Mouse (Mus musculus): Measurements from ENCODE around the gene Rnf4.

The Rnf4 gene

DNA sequence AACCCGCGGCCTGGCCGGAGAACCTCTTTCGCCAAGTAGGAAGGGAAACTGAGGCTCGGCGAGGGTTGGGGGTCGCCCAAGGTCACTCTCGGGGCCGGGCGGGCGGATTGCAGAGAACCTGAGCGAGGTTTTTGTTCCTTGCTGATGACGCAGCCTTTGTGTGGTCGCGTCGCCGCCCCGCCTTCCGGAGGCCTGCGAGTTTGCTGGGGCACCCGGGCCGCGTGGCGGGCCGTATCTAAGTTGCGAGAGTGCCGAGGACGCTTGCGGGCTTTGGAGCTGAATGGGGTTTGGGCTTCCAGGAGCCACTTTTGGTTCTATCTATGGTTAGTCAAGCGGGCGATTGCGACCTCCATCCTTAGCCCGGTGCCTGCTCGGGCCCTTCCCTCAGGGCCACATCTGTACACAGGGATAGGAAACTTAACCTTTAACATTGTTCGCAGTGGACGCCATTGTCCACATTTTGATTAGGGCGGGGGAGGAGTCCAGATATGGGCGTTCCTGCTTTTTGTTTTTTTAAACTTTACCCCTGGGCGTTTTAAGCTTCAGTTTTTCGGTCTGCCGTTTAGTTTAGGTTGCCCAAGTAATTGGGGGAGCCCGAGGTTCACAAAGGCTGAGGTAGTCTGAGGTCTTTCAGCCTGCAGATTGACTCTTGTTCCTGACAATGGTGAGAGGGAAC lies 824 bp downstream of the Rnf4 start:
- DNase-seq (ENCODE audit: low spot score in 2 of 2), result peak; percentile 73 to 85

DNA sequence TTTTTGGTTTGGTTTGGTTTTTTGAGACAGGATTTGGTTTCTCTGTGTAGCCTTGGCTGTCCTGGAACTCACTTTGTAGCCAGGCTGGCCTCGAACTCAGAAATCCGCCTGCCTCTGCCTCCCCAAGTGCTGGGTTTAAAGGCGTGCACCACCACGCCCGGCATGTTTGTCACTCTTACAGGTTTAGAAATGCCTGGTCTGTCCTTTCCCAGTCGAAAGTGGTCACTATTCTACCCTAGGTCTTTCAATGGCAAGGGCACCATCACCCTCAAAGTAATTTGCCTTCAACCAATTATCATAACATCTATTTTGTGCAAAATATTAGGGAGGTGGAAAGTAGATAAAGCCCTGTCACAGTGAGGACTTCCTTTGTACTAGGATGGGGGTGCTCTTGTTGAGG lies 4.2 kb downstream of the Rnf4 start:
- no peak for DNase-seq (ENCODE audit: low spot score in 2 of 2)

DNA sequence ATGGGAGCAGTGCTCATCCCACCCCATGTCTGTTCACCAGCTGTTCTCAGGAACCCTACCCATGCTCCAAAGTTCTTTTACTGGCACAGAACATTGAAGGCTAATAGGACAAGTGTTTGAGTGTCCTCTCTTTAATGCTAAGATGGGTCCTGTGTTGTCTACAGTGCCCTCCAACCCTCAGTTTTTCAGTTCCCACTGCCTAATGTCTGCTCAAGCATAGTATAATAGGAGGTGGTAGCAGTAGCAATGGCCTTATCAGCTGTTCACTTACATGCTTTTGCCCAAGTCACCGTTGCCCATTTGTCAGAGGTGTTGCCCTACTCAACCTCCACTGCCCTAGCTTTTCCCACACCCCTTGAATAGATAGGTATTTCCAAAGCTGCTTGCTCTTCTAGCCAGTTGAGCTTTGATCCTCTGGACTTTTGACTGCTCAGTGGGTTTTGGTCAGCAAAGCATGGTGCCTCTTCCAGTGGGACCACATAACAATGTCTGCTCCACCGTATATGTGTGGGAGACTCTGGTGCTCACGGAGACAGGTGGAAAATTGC lies 16.1 kb downstream of the Rnf4 start:
- DNase-seq (ENCODE audit: low spot score in 2 of 2), result no peak

DNA sequence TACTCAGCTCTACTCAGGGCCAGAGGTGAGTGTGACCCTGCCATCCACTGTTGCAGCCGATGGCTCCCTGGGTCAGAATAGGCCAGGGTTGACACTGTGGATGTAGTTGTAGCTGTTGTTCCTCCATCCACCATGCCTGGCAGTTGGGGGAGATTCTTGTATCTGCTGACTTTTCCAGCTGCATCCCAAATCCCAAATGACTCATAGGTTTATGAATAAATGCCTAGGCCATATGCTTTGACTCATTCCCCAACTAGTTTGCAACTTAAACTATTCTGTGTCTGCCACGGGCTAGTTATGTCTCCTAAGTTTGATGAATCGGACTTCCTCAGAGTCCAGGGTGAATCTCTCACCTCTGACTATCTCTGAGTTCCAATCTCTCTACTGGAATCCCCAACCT lies 24.2 kb downstream of the Rnf4 start:
- DNase-seq (ENCODE audit: low spot score in 2 of 2), result no peak

GRCm38 (mm10) chr5:34363115-34363514 lies 27.0 kb downstream of the Rnf4 start:
- DNase-seq (ENCODE audit: low spot score in 2 of 2), result no peak

DNA sequence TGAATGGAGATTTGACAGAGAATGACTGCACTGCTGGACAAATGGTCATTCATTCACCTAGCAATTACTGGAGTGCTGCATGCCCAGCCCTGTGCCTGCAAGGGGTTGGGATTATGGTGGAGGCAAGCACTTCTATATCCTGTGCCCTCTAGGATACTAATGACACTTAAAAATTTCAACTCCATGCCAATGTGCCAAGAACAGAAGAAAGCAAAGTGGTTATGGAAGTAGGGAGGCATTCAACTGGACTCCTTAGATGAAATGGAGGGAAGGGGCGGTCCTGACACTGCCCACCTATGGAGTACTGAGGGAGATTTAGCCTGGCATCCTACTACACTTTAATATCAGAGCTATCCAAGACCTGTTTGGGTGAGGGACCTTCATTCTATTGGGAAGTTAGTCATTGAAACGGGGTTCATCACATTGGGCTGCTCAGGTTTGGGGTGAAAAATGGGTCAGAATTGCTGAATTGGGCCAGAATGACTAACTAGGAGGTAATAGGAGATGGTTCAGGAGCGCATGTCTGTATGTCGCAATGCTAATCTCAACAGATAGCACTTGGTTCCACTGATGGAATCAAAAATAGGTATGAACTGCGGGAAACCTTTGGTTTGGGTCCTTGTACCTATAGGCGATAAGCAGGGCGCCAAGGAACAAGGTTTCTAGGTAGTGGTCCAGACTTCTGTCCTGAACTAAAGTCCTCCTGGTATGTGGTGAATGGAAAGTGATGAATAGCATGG lies 32.6 kb downstream of the Rnf4 start:
- no peak for DNase-seq (ENCODE audit: low spot score in 2 of 2)

DNA sequence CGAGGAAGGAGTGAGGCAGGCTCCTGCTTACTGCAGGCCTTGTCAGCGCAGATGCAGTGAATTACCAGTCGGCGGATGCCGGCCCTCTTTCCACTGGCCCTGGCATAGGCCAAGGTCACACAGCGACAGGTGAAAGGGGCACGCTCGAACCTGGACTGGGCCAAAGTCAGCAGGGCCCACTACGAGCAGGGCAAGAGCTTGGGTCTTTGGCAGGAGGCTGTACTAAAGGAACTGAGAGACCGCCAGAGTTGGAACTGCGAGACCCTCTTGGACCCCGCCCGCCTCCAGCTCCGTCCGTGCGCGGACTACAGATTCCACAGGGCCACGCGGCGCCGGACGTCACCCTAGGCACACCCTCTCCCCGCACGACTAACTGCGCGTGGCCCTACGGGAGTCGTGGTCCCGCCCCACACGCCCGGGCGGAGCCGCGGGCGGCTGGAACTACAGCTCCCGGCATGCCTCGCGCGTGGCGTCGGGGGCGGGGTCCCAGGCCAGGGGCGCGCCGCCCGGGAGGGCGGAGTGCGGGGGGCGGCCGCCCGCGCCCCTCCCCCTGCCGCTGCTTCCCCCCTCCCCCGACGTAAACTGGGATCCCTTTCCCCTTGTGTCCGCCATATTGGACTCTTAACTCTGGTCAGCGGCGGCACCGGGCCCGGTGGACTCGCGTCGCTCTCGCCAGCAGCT lies 33.4 kb downstream of the Rnf4 start, which contains the start of gene Fam193a:
Fam193a (plus strand) TSS at position 593 of the 681 bp plus-strand sequence.
- peak; percentile 97 to 98 for DNase-seq (ENCODE audit: low spot score in 2 of 2)

DNA sequence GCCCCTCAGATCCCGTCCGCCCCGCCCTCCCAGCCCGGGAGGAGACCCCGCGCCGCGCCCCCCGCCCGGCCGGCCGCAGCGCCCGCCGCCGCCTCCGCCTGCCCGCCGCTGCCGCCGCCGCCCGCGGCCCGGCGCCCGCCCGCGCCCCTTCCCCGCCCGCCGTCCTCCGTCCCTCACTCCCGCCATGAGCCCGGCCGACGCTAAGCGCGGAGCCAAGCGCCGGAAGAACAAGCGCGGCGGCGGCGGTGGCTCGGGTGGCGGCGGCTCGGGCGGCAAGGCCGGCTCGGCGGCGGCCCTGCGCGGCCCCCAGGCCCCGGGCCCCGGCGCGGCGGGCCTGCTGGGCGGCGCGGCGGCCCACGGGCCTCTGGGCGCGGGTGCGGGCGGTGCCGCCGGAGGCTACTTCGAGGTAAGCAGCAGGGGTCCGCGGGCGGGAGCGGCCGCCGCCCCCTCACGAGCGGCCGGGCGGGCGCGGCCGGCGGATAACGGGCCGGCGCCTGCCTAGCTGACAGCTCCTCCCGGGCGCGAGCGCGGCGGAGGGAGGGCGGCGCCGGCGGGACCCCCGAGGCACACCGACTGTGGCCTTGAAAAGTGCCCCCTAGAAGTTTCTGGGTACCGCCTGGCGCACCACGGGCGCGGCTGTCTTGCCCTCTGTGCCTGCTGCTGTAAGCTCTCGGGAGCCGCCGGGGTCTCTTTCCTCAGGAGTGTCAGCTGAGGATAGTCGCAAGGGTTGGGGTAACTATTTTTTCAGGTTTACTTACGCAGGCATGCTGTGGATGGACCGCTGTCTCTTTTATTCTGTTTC lies 34.1 kb downstream of the Rnf4 start:
- DNase-seq (ENCODE audit: low spot score in 2 of 2), result peak; percentile 39 to 78

DNA sequence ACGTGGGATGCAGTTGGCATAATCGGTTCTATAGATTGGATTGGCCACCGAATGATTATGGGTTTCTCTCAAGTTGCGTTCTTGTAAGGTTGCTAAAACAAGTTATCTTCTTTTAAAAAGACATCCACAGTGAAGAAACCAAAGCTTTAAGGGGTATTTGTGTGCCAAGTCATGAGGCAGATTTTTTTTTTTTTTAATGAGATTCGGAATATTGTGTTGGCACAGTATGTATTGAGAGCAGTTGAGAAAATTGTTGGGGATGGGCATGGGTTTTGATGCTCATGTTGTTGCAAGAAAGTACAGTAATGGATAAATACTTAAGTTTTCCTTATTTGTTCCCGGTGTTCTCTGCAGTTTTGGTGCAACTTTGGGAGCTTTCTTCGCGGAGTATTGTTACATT lies 34.8 kb downstream of the Rnf4 start:
- DNase-seq (ENCODE audit: low spot score in 2 of 2), result no peak

DNA sequence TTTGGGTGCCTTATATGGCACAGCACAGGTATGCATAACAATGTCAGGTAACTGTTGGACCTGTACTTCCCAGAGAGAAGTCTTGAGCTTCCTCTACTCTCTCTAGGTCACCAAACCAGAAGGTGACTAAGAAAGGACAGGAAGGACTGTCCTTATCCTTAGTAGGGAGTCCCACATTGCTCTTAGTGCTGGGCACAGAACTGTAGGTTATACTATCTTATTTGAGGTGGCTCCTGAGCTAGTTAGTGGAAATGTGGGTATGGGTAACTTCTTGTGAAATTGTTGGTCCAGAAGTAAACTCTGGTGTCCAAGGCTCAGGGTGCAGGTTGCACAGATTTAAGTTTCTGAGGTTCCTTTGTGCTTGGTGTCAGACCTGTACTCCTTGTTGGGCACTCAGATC lies 36.1 kb downstream of the Rnf4 start:
- DNase-seq (ENCODE audit: low spot score in 2 of 2), result no peak

- DNase-seq (ENCODE audit: low spot score in 2 of 2), result no peak
These were observed 36.5 kb downstream of the Rnf4 start for GRCm38 (mm10) chr5:34372541-34372940.

GRCm38 (mm10) chr5:34378787-34379186 lies 42.7 kb downstream of the Rnf4 start:
- DNase-seq (ENCODE audit: low spot score in 2 of 2), result no peak

GRCm38 (mm10) chr5:34381700-34382099 lies 45.6 kb downstream of the Rnf4 start:
- DNase-seq (ENCODE audit: low spot score in 2 of 2), result no peak

GRCm38 (mm10) chr5:34385616-34386015 lies 49.5 kb downstream of the Rnf4 start:
- no peak for DNase-seq (ENCODE audit: low spot score in 2 of 2)

- DNase-seq (ENCODE audit: low spot score in 2 of 2), result no peak
These were observed 50.7 kb downstream of the Rnf4 start for GRCm38 (mm10) chr5:34386744-34387143.

DNA sequence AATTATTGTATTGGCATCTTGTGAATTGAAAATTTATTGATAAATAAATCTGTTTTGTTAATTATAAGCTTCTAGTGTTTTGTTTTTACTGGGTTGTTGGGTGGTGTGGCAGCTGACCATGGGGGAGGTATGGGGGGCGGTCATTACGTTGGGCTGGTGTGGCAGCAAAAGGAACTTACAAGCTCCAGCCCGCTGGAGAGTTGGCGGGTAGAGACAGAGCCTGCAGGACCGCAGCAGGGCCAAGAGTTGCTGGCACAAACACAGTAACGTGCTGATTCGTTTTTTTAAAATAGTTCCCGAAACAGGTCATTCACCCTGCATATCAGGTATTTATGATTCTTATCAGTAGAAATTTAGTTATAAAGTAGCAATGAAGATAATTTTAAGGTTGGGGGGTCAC lies 57.2 kb downstream of the Rnf4 start:
- DNase-seq (ENCODE audit: low spot score in 2 of 2), result no peak

DNA sequence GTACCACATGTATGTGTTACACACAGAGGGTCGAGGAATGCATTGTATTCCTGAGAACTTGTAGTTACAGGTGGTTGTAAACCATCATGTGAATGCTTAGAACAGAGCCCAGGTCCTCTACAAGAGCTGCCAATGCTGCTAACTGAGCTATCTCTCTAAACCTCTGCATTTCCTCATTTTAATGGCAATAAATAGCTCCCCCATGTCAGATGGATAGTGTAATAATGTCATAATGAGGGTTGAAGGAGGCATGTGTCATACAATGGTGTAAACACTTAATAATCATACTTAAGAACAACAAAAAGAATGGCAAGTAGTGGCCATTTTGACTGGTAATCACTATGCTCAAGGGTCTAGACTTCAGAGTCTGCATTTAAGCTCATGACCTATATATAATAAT lies 59.3 kb downstream of the Rnf4 start:
- DNase-seq (ENCODE audit: low spot score in 2 of 2), result no peak

DNA sequence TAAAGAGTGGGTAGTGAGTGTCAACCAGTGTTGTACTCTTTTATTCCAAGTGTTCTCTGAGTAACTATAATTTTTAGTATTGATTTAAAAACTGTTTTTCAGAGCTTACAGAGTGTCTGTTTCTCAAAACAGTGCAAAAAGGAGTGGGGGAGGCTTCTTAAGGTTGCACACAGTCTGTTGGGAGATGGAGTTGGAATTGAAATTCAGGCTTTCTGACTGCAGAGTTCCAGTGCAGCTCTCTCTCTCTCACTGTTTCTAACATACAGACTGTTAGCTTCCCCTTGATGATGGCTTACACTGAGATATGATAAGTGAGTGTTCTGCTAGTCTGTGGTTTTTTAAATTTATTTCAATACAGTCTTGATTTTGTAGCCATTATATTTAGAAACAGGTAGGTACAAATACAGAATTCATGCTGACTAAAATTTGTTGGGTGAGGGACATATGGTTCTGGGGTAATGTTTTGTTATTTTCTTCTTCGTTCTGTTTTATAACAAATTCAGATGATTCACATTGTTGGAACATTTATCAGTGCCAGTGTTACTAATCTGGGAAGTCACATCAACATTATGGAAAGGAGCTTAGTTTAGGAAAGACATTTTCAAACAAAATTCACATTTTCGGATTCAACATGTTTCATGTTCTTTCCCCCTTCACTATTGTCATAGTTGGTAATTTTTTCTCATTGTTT lies 59.9 kb downstream of the Rnf4 start:
- DNase-seq (ENCODE audit: low spot score in 2 of 2), result no peak

DNA sequence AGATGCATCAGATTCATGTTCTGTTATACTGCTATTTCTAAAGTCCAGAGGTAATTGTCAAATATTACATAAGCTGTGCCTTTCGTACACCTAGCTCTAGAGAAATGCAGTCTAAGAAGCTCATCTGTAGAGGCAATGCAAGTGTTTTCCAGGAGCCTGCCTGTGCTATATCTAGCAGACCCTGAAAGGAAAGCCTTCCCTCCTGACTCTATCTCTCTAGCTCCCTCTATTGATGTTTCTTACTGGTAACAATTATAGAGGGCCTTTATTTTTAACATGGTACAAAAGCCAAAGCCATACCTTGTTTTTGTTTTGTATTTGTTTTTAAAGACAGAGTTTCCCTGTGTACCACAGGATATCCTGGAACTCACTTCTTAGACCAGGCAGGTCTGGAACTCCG lies 61.8 kb downstream of the Rnf4 start:
- DNase-seq (ENCODE audit: low spot score in 2 of 2), result no peak

DNA sequence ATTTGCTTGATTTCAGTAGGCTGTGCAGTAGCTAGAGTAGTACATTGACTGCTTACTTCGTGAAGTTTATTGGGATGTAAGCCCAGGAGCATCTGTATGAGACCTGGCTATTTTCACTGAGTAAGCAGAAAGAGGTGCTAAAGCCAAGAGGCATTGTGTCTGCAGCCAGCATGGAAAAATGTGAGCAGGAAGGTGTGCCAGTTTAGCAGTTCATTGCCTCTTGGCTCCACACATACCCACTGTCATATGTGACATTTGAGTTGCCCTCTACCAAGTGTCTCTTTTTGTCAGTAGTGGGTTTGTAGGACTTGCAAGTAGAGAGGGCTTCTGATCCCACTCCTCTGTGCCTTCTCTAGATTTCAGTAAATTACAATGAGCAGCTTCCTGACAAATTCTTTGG lies 62.2 kb downstream of the Rnf4 start:
- no peak for DNase-seq (ENCODE audit: low spot score in 2 of 2)

All from spleen, postnatal 4 days (tissue).